Mouse (Mus musculus) gastrocnemius, postnatal 10 days (tissue): ENCODE measurements around the gene Accs. TPM values are rescaled to one million over a fixed set of nuclear protein-coding genes. Genes with fewer than 3 reads are reported as not detected.

Experiments used
- DNase-seq: peaks from one replicate; pipeline ENCODE4 v3.0.0; 2021; ENCODE audit warnings: mixed read lengths
- total RNA-seq, 2 experiments: library from RNA; stranded (reverse); gene quantifications; 2 replicates each; pipeline ENCODE4 v1.2.3; 2021

Accs gene
- total RNA-seq, 2 experiments from 2014 or later = 4.2 to 6.2 TPM

GRCm38 (mm10) chr2:93791516-93792499 is 57.9 kb downstream of the Accs start:
- DNase-seq = no peak

GRCm38 (mm10) chr2:93790798-93791345 is 58.9 kb downstream of the Accs start:
- no peak for DNase-seq

GRCm38 (mm10) chr2:93788557-93788956 is 61.2 kb downstream of the Accs start:
- no peak for DNase-seq

- peak; percentile 78 for DNase-seq
Observed at GRCm38 (mm10) chr2:93786175-93786574, 63.6 kb downstream of the Accs start.

GRCm38 (mm10) chr2:93785432-93785798 is 64.3 kb downstream of the Accs start:
- DNase-seq = no peak

- DNase-seq = no peak
Observed at GRCm38 (mm10) chr2:93784721-93785431, 64.9 kb downstream of the Accs start.

- DNase-seq = no peak
Observed at GRCm38 (mm10) chr2:93783926-93784539, 65.7 kb downstream of the Accs start.

Other genes starting within 250 kb of the Accs start
- under 1 TPM; 0.78 to 0.81 TPM for gene Alx4, start 207.6 kb downstream of the Accs start, total RNA-seq
- 10 to 100 TPM; 41.0 to 52.8 TPM for gene Ext2, start 27.4 kb downstream of the Accs start, total RNA-seq
- not detected for gene Accsl, start 19.2 kb upstream of the Accs start, total RNA-seq
- gene Gm13889, start 107.3 kb upstream of the Accs start, total RNA-seq = 10 to 100 TPM; 14.4 to 19.7 TPM
- gene Gm27027, start 146.4 kb upstream of the Accs start, total RNA-seq = under 1 TPM in 1 of 2 experiments, not detected in 1; 0.54 TPM
- 10 to 100 TPM; 61.1 to 65.6 TPM for gene Alkbh3, start 160.9 kb upstream of the Accs start, total RNA-seq